Mouse (Mus musculus) heart, embryonic 13.5 days (tissue): Measurements from ENCODE around the gene Ssh3. TPM values are rescaled to one million over a fixed set of nuclear protein-coding genes. Genes with fewer than 3 reads are reported as not detected.

Experiments
- ATAC-seq: fragments of 200-750 bp; cut with Nextera tagmentation; 2 replicates; pipeline ENCODE4 v1.8.0; 2017; ENCODE audit warnings: moderate TSS enrichment; ENCODE audit not compliant: insufficient number of reproducible peaks, low FRiP score, low TSS enrichment; ENCODE audit errors: extremely low read depth
- H3K27ac ChIP-seq: fragments of 300-500 bp; sonication (generic); replicated peaks from 2 replicates; pipeline ENCODE4 v1.5.1; 2015; ENCODE audit warnings: moderate library complexity, mild to moderate bottlenecking, inconsistent platforms
- H3K27me3 ChIP-seq: fragments of 300-500 bp; sonication (generic); replicated peaks from 2 replicates; pipeline ENCODE4 v1.6.1; 2015; ENCODE audit warnings: mild to moderate bottlenecking, inconsistent platforms
- H3K36me3 ChIP-seq: fragments of 300-500 bp; sonication (generic); 2 replicates; pipeline ENCODE4 v1.6.1; 2015; ENCODE audit warnings: mild to moderate bottlenecking, inconsistent platforms
- H3K4me1 ChIP-seq: fragments of 300-500 bp; sonication (generic); 2 replicates; pipeline ENCODE4 v1.6.1; 2015; ENCODE audit warnings: inconsistent platforms
- H3K4me2 ChIP-seq: fragments of 300-500 bp; sonication (generic); 2 replicates; pipeline ENCODE4 v1.6.1; 2015; ENCODE audit warnings: inconsistent platforms, mild to moderate bottlenecking, moderate library complexity
- H3K4me3 ChIP-seq: fragments of 300-500 bp; sonication (generic); 2 replicates; pipeline ENCODE4 v1.5.1; 2015; ENCODE audit warnings: moderate library complexity, mild to moderate bottlenecking, inconsistent platforms
- H3K9ac ChIP-seq: fragments of 300-500 bp; sonication (generic); 2 replicates; pipeline ENCODE4 v1.6.1; 2015; ENCODE audit warnings: inconsistent platforms, mild to moderate bottlenecking, moderate library complexity
- H3K9me3 ChIP-seq: fragments of 300-500 bp; sonication (generic); 2 replicates; pipeline ENCODE4 v1.6.1; 2016; ENCODE audit warnings: inconsistent platforms
- WGBS: fragments of 180-500 bp; shearing (Covaris S2); methylation state at CpG from one replicate; pipeline ENCODE4 v1.1.7; 2015; ENCODE audit warnings: mixed read lengths; 5-methylcytosine and 5-hydroxymethylcytosine counted together
- polyA plus RNA-seq: library from polyadenylated mRNA; unstranded; fragments of >200 nt; fragmentation: Nextera tagmentation; extraction: Ambion mirVana; gene quantifications from 2 replicates; pipeline ENCODE4 v1.2.1, GENCODE M21; 2015

The Ssh3 gene
- polyA plus RNA-seq, 1 experiment from 2014 or later = 5.0 TPM

DNA sequence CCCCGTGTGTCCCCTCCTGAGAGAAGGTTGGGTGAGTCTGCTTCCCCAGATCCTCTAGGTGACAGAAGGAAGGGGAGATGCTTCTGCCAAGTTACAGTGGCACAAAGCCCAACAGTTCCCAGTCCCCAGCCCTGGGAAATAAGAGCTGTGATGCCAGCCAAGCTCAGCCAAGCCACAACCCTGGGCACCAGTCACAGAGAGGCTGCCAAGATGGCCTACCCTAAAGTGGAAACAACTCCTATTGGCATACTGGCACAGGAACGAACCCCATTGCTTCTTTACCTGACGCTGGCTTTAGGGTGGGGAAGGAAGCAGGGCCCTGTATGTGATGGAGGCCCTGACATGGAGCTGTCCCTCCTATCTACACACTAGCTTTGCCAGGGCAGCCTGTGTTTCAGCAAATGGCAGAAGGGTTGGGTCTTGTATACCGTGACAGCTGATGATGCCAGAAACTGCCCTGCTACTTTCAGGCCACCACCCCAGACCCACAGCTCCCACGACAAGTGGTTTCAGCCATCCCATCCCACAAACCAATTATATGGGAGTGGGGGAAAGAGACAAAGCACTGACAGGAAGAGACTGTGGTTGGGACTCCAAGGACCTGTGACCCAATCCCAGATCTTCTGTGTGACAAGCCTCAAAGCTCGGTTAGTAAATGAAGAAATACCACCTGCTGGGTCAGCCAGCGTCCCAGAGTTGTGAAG is 34.1 kb upstream of the Ssh3 start:
- Histone ChIP-seq H3K27ac (peak overlapping the region; percentile 85), H3K9ac (peak overlapping the region; percentile 62), H3K4me2 (peak overlapping the region; percentile 82), H3K27me3 (peaks cover 7% of the 10 kb centered on the region; the same call in 1 of the 2 replicates), H3K4me3 (peak overlapping the region; percentile 27), H3K4me1 (peaks cover 74% of the 10 kb centered on the region), H3K9me3 (no peaks in the 10 kb centered on the region), H3K36me3 (peaks cover 3% of the 10 kb centered on the region; the same call in 1 of the 2 replicates)
- 56% methylated on average over 7 of the region's 7 CpGs for WGBS
- ATAC-seq = no peak

DNA sequence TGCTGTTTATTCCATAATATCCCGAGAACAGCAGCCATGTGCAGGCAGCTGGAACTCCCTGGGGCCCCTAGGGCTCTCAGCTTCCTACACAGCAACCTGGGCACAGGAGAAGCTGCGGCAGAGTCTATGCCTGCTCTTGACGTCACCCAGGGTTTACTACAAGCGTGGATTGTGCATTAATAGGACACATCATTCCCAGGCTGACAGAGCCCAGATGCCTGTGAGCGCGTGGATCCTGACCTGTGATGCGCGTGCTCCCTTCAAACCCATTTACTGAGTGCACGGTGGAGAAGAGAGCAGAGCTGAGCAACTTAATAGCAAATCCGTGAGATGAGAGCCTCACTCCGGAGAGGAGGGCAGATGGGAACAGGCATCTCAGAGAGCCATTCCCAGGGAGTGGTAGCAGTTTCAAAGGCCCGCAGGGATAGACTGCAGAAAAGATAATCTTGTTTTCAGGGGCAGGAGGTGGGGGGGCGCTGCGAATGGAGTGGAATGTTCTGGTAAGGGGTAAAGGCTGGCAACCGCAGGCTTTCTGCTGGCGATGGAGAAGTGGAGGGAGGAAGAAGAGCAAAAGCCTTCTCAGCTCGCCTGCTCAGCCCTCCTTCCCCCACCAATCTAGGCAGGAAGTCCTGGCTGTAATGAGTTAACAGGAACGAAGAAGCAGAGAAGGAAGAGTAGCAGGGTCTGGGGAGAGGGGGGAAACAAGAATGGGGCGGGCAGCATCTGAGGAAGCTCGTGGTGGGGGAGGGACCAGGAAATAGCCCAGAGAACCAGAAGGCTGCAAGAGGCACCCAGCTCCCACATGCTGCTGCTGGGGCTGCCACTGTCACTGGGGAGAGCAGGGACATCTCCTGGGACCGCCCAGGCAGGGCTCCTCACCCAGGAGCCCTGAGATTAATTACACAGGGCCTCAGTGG is 33.0 kb upstream of the Ssh3 start:
- no peak for ATAC-seq
- Histone ChIP-seq H3K4me1 (peaks cover 83% of the 10 kb centered on the region), H3K27ac (peak overlapping the region; percentile 85), H3K4me2 (peak overlapping the region; percentile 82), H3K9ac (peak overlapping the region; percentile 62), H3K36me3 (peaks cover 8% of the 10 kb centered on the region), H3K27me3 (no peaks in the 10 kb centered on the region), H3K9me3 (no peaks in the 10 kb centered on the region), H3K4me3 (peak overlapping the region; percentile 27)
- 19% methylated on average over 21 of the region's 21 CpGs for WGBS

DNA sequence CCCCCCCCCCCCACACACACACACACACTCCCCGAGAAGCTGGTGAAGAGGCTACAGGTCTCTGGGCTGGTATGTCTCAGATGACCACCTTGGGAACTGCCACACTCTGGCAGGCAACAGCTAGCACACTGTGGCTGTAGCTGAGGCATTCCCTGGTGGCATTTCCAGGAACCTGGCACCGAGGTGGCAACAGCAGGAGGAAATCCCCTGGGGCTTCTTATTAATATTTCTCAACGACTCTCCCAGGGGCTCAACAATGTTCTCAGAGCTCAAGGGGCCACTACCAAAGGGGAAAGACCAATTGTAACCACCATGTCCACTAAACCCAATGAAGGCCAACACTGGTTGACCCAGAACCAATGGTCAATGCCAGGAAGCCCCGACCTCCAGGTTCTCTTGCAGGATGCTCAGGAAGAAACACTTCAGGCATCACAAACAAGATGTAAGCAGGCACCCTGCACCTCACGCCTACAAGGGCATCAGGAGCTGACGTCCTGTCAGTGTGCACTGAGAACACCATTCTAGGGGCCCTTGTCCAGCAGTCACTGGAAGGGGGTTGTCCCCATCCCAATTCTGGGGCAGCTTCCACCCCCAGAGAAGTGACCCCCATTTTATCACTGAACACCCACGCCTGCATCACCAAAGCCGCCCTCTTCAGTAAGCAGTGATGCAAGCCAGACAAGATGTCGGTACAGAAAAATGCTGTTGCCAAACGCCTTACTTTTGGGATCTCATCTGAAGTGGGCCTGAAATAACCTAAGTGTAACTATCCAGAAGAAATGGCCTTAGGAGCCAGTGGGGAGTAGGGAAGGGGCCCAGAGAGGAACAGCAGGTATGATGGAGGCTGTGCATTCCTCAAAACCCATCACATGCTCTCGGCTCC is 32.1 kb upstream of the Ssh3 start:
- peak overlapping the region; percentile 27 for H3K4me3 ChIP-seq
- ATAC-seq = no peak
- WGBS = 51% methylated on average over 11 of the region's 11 CpGs
- peak overlapping the region; percentile 82 for H3K4me2 ChIP-seq
- no peaks in the 10 kb centered on the region for H3K27me3 ChIP-seq
- peak overlapping the region; percentile 62 for H3K9ac ChIP-seq
- H3K27ac ChIP-seq = peak overlapping the region; percentile 85
- H3K4me1 ChIP-seq = peaks cover 75% of the 10 kb centered on the region
- H3K9me3 ChIP-seq = no peaks in the 10 kb centered on the region
- H3K36me3 ChIP-seq = peaks cover 15% of the 10 kb centered on the region

DNA sequence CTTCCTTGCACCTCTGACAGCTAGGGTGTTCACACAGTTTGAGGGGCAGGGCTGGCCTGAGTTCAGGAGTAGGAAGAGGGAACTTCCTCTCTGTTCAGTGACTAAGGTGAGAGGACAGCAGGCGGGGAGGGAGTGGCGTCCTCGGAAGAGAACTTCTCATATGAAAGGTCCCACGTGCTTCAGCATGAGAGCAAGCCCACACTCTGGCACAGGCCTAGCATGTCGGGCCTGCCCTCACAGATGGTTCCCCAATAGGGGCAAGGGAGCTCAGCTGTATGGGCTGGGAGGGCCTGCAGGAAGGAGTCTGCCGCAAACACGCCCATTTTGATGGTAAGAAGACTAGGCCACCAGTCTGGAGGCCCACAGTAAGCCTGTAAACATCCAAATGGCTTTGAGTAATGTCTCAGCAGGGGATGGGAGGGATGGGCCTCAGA is 31.3 kb upstream of the Ssh3 start:
- Histone ChIP-seq H3K36me3 (peaks cover 18% of the 10 kb centered on the region), H3K9me3 (no peaks in the 10 kb centered on the region), H3K27ac (peak overlapping the region; percentile 46; the same call in 1 of the 2 replicates), H3K4me1 (peaks cover 74% of the 10 kb centered on the region), H3K27me3 (no peaks in the 10 kb centered on the region), H3K4me2 (no peak overlapping the region), H3K9ac (no peak overlapping the region), H3K4me3 (no peak overlapping the region)
- no peak for ATAC-seq
- WGBS = 48% methylated on average over 7 of the region's 7 CpGs

DNA sequence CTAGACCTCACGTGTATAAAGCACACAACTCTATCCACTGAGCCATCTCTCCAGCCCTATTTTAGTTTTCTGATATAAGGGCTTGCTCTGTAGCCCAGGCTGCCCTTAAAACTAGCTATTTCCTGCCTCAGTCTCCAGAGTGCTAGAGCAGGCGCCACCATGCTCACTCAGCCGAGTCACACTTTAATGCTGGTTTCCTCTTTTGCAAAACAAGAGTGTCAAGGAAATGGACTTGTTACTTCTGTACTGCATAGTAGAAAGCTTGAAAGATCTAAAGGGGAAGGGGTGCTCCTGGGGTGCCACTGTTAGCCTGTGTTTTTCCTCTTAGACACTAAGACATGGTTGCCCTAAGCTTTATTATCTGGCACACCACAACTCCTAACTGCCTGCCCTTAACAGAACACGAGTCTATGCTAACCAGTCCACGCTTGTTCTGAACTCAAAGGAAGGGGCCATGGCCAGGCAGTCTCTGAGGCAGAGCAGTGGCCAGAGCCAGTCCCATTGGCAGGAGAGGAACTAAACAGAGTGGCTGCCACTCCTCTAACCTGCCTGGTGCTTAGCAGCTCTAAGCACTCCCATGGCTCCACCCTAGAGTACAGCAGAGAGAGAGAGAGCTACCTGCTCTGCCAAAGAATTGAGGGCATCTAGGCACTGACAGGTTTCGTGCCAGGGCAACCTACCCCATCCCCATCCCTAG is 30.7 kb upstream of the Ssh3 start:
- ATAC-seq = no peak
- Histone ChIP-seq H3K27me3 (no peaks in the 10 kb centered on the region), H3K4me2 (no peak overlapping the region), H3K4me1 (peaks cover 69% of the 10 kb centered on the region), H3K4me3 (no peak overlapping the region), H3K27ac (peak overlapping the region; percentile 46; the same call in 1 of the 2 replicates), H3K36me3 (peaks cover 18% of the 10 kb centered on the region), H3K9ac (no peak overlapping the region), H3K9me3 (no peaks in the 10 kb centered on the region)
- 73% methylated on average over 6 of the region's 6 CpGs for WGBS

DNA sequence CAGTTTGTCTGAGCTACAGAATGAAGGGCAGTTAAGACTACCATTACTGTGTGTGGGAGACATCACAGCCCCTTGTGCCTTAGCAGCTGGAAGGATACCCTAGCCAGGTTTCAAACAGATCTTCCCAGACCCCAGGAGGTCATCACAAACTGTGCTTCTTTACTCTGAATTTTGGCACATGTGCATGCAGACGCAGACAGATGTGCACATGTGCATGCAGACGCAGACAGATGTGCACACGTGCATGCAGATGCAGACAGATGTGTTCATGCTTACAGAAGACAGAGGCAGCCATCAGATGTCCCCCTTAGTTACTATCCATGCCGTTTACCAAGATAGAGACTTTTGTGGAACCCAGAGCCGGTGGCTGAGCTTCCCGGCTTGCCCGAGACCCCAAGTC is 30.1 kb upstream of the Ssh3 start:
- H3K4me3 ChIP-seq = no peak overlapping the region
- WGBS = 88% methylated on average over 7 of the region's 7 CpGs
- peaks cover 18% of the 10 kb centered on the region for H3K36me3 ChIP-seq
- no peak overlapping the region for H3K4me2 ChIP-seq
- H3K4me1 ChIP-seq = peaks cover 66% of the 10 kb centered on the region
- no peak for ATAC-seq
- no peaks in the 10 kb centered on the region for H3K27me3 ChIP-seq
- no peak overlapping the region for H3K27ac ChIP-seq
- H3K9ac ChIP-seq = no peak overlapping the region
- H3K9me3 ChIP-seq = no peaks in the 10 kb centered on the region

DNA sequence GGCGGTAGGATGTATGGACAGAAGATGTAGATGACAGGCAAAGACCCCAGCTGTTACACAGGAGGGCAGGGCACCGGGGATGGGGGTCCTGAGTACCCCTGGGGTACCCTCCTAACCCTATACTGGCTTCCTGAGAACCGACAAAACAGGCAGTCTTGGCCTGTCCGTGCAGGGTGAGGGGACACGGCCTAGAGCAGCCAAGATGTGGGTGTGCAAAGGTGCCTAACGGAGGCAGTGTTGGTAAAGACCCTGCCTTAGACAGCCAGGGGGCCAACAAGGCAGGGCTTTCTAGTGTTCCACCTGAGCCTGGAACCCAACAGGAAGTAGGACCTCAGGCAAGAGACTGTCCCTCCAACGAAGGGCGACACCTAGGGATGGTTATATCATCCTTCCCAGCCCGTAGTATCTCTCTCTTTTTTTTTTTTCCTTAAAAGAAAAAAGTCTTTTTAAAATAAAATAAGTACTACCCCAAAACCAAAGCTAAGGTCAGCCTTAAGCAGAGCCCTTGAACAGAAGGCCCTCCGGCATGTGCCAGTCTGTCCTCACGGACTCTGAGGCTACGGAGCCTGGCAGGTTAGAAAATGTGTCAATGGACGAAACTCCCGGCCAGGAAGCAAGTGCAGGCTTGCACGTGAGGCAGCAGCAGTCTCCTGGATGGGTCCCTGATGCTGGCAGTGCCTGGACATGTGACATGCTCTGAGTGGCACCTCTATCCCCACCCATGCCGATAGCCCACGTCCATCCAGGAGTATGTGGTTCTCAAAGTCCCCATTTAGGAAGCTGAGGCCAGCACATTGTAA is 29.5 kb upstream of the Ssh3 start:
- Histone ChIP-seq H3K9ac (no peak overlapping the region), H3K4me2 (no peak overlapping the region), H3K9me3 (no peaks in the 10 kb centered on the region), H3K36me3 (peaks cover 18% of the 10 kb centered on the region), H3K4me1 (peaks cover 60% of the 10 kb centered on the region), H3K4me3 (no peak overlapping the region), H3K27me3 (no peaks in the 10 kb centered on the region), H3K27ac (no peak overlapping the region)
- ATAC-seq = no peak
- 84% methylated on average over 17 of the region's 17 CpGs for WGBS

DNA sequence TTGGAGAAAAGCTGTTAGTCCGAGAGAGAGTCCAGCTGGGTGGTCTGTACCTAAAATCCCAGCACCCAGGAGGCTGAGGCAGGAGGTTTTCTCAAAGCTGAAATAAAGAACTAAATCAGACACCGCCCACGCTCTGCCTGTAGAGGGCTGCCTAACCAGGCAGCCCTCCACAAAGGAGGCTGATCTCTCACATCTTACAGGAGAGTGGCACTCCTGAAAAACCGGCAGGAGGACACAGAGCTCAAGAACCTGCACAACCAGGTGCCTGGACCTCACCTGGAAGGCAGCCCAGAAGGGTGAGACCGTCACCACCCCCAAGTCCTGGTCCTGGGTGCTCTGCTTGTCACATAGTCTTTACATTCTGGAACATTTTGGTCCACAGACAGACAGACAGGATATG is 28.9 kb upstream of the Ssh3 start:
- Histone ChIP-seq H3K4me3 (no peak overlapping the region), H3K9ac (no peak overlapping the region), H3K27ac (no peak overlapping the region), H3K27me3 (no peaks in the 10 kb centered on the region), H3K4me1 (peaks cover 54% of the 10 kb centered on the region), H3K4me2 (no peak overlapping the region), H3K36me3 (peaks cover 22% of the 10 kb centered on the region), H3K9me3 (no peaks in the 10 kb centered on the region)
- 89% methylated on average over 5 of the region's 5 CpGs for WGBS
- ATAC-seq = no peak

DNA sequence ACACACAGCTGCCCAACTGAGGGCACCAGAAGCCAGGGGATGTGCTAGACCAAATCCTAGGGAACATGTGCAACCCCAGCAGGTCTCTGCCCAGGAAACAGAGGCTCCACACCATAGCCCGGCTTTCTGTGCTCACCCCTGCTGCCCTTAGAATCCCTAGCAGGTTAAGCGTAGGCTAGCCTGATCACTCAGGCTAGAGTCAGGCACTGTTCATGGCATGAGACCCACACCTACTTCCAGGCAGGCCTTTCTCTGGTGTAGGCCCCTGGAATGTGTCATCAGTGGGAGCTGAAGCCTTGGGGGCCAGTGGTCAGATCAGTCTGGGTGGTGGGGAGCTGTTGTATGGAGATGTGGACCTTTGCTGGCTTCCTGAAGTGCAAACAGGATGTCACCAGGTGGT is 27.6 kb upstream of the Ssh3 start:
- Histone ChIP-seq H3K4me1 (peaks cover 41% of the 10 kb centered on the region), H3K27ac (no peak overlapping the region), H3K9me3 (no peaks in the 10 kb centered on the region), H3K4me3 (no peak overlapping the region), H3K4me2 (no peak overlapping the region), H3K9ac (no peak overlapping the region), H3K36me3 (peaks cover 35% of the 10 kb centered on the region), H3K27me3 (no peaks in the 10 kb centered on the region)
- whole genome bisulfite sequencing = 84% methylated on average over 2 of the region's 2 CpGs
- no peak for ATAC-seq

DNA sequence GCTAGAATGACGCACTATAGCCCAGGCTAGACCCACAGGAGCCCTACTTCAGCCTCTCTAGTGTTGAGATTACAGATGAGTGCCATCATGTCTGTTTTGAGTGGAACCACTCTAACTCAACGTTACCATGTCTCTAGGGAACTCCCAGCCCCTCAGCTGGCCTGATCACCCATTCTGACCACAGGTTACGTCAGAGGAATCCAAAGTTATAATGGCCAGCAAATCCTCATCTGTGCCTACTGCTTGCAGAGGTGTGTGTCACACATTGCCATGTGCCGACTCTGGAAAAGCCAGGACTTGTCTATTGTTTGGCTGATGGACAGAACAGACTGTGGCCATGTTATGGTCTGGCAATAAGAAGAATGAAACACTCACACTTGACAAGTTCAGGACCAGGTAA is 26.4 kb upstream of the Ssh3 start:
- H3K4me1 ChIP-seq = peaks cover 29% of the 10 kb centered on the region
- no peak overlapping the region for H3K9ac ChIP-seq
- H3K27ac ChIP-seq = no peak overlapping the region
- no peak for ATAC-seq
- H3K4me2 ChIP-seq = no peak overlapping the region
- peaks cover 47% of the 10 kb centered on the region for H3K36me3 ChIP-seq
- H3K9me3 ChIP-seq = no peaks in the 10 kb centered on the region
- no peak overlapping the region for H3K4me3 ChIP-seq
- no peaks in the 10 kb centered on the region for H3K27me3 ChIP-seq
- WGBS = 79% methylated on average over 4 of the region's 4 CpGs
